20 mouse cellular contexts compared by ENCODE assay signal in the genomic region with DNA sequence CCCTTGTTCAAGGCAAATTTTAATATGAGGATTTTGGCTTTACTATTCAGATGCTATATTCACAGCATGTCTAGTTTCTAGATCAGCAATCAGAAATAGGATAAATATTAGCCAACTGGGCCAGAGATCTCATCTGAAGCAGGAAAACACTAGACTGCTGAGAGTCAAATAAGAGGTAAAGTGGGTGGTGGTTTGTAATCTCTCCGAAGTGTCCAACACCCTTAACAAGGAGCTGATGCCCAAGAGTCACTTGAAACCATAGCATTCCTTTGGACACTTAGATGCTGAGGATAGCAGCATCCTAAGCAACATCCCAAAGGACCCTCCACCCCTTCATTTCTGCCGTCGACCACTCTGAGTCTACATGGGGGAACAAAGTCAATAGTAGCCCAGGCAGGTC.
"Had no signal": no experiment of that assay in that cellular context is flagged by ENCODE, and none has a peak within 500 bp of the region (broad histone marks: within the 10 kb centered on the region; RNA-seq: fewer than 3 reads in every experiment).

No protein-coding gene starts in this region.

- H3K36me3 ChIP-seq: kidney, embryonic 15.5 days; liver, embryonic 13.5 days; neural tube, embryonic 12.5 days; neural tube, embryonic 15.5 days had no signal

- H3K27ac ChIP-seq: kidney, embryonic 15.5 days; left cerebral cortex, adult 2 months; liver, embryonic 13.5 days; neural tube, embryonic 12.5 days; neural tube, embryonic 15.5 days; stomach, postnatal 0 days had no signal

- DNase-seq: kidney, adult 8-10 months; kidney, postnatal 10 days; kidney, postnatal 36 days; layer of hippocampus, postnatal 36 days; liver, embryonic 13.5 days; lung, embryonic 14.5 days; lung, postnatal 10 days; midbrain, embryonic 14.5 days; right cerebral cortex, adult 18-20 months; right cerebral cortex, postnatal 14 days; right cerebral cortex, postnatal 4 days; thymus, adult 2 months; thymus, postnatal 14 days; thymus, postnatal 4 days had no signal

- H3K9ac ChIP-seq: kidney, embryonic 15.5 days; liver, embryonic 13.5 days; lung, embryonic 14.5 days; neural tube, embryonic 12.5 days; neural tube, embryonic 15.5 days had no signal

- H3K4me2 ChIP-seq: kidney, embryonic 15.5 days; liver, embryonic 13.5 days; lung, embryonic 14.5 days; midbrain, embryonic 11.5 days; neural tube, embryonic 12.5 days; neural tube, embryonic 15.5 days had no signal

- H3K9me3 ChIP-seq: kidney, embryonic 15.5 days; liver, embryonic 13.5 days; neural tube, embryonic 12.5 days; neural tube, embryonic 15.5 days had no signal

- H3K27me3 ChIP-seq: kidney, embryonic 15.5 days; liver, embryonic 13.5 days; neural tube, embryonic 12.5 days; neural tube, embryonic 15.5 days had no signal

- H3K4me3 ChIP-seq: kidney, embryonic 15.5 days; left cerebral cortex, adult 2 months; liver, embryonic 13.5 days; neural tube, embryonic 12.5 days; neural tube, embryonic 15.5 days had no signal

- H3K4me1 ChIP-seq: kidney, embryonic 15.5 days; neural tube, embryonic 12.5 days had no signal
